Mouse (Mus musculus) layer of hippocampus, postnatal 36 days (tissue): ENCODE measurements around the gene Cdx2. TPM values are rescaled to one million over a fixed set of nuclear protein-coding genes. Genes with fewer than 3 reads are reported as not detected.

Source experiments
- DNase-seq, 2 experiments: peaks; one replicate each; pipeline ENCODE4 v3.0.0; 2022
- total RNA-seq, 2 experiments: library from RNA; stranded (reverse); gene quantifications; 2 replicates each; pipeline ENCODE4 v1.2.3; 2021

The Cdx2 gene
- total RNA-seq = not detected

GRCm38 (mm10) chr5:147306638-147307397, at the start of gene Cdx2:
TSS of gene Cdx2 (minus strand) at chr5:147307270.
- no peak for DNase-seq

- DNase-seq = no peak
Measured at GRCm38 (mm10) chr5:147356260-147357055, 49.4 kb upstream of the Cdx2 start.

- DNase-seq = no peak
Measured at GRCm38 (mm10) chr5:147355788-147356187, 48.7 kb upstream of the Cdx2 start.

- DNase-seq = no peak
Measured at GRCm38 (mm10) chr5:147354985-147355384, 47.9 kb upstream of the Cdx2 start.

GRCm38 (mm10) chr5:147354161-147354780, 47.2 kb upstream of the Cdx2 start:
- DNase-seq = peak; percentile 73 to 74

GRCm38 (mm10) chr5:147351931-147352330, 44.9 kb upstream of the Cdx2 start:
- DNase-seq = no peak

GRCm38 (mm10) chr5:147345981-147346380, 38.9 kb upstream of the Cdx2 start:
- DNase-seq = no peak

GRCm38 (mm10) chr5:147343904-147344303, 36.8 kb upstream of the Cdx2 start:
- no peak for DNase-seq

- DNase-seq = no peak
Measured at GRCm38 (mm10) chr5:147342901-147343300, 35.8 kb upstream of the Cdx2 start.

GRCm38 (mm10) chr5:147340741-147341414, 33.8 kb upstream of the Cdx2 start:
- no peak for DNase-seq

- DNase-seq = no peak
Measured at GRCm38 (mm10) chr5:147339560-147339959, 32.5 kb upstream of the Cdx2 start.

GRCm38 (mm10) chr5:147338967-147339366, 31.9 kb upstream of the Cdx2 start:
- no peak for DNase-seq

- DNase-seq = no peak
Measured at GRCm38 (mm10) chr5:147332711-147333110, 25.6 kb upstream of the Cdx2 start.

- no peak for DNase-seq
Measured at GRCm38 (mm10) chr5:147331547-147331946, 24.5 kb upstream of the Cdx2 start.

- DNase-seq = no peak
Measured at GRCm38 (mm10) chr5:147329946-147330345, 22.9 kb upstream of the Cdx2 start.

GRCm38 (mm10) chr5:147327636-147328035, 20.6 kb upstream of the Cdx2 start:
- DNase-seq = no peak

- no peak for DNase-seq
Measured at GRCm38 (mm10) chr5:147325931-147326330, 18.9 kb upstream of the Cdx2 start.

- DNase-seq = peak; percentile 39 to 51
Measured at GRCm38 (mm10) chr5:147323237-147323917, 16.3 kb upstream of the Cdx2 start.

- no peak for DNase-seq
Measured at GRCm38 (mm10) chr5:147322183-147322582, 15.1 kb upstream of the Cdx2 start, which contains the start of gene Urad. TSS of gene Urad (minus strand) at chr5:147322440.

- DNase-seq = no peak
Measured at GRCm38 (mm10) chr5:147319653-147320052, 12.6 kb upstream of the Cdx2 start.

GRCm38 (mm10) chr5:147317991-147318390, 10.9 kb upstream of the Cdx2 start:
- DNase-seq = no peak

- no peak for DNase-seq
Measured at GRCm38 (mm10) chr5:147317321-147317720, 10.3 kb upstream of the Cdx2 start.
